Mouse (Mus musculus): ENCODE measurements around the gene Rhod.
A peak's percentile ranks its signal among the peaks of the same experiment; 100 is the strongest.
"Not testable (repeated sequence)": the region's sequence is repeated elsewhere in the genome, so short reads cannot be mapped to it uniquely, and the experiment has no call there.

Rhod gene

GRCm38 (mm10) chr19:4409062-4409461, 30.2 kb downstream of the Rhod start:
- DNase-seq (ENCODE audit: low spot score) = no peak

- DNase-seq (ENCODE audit: low spot score) = no peak
Observed at GRCm38 (mm10) chr19:4404840-4405239, 34.4 kb downstream of the Rhod start.

- DNase-seq (ENCODE audit: low spot score) = no peak
Observed at GRCm38 (mm10) chr19:4398959-4399358, 40.3 kb downstream of the Rhod start.

- no peak for DNase-seq (ENCODE audit: low spot score)
Observed at GRCm38 (mm10) chr19:4398630-4398948, 40.6 kb downstream of the Rhod start.

- DNase-seq (ENCODE audit: low spot score) = peak; percentile 48
Observed at GRCm38 (mm10) chr19:4397798-4398629, 41.2 kb downstream of the Rhod start, which contains the start of gene Kdm2a. TSS of gene Kdm2a (minus strand) at chr19:4398285.

- peak; percentile 99 for DNase-seq (ENCODE audit: low spot score)
Observed at GRCm38 (mm10) chr19:4396998-4397797, 42.0 kb downstream of the Rhod start.

- peak; percentile 37 for DNase-seq (ENCODE audit: low spot score)
Observed at GRCm38 (mm10) chr19:4396081-4396997, 42.9 kb downstream of the Rhod start.

- DNase-seq (ENCODE audit: low spot score) = no peak
Observed at GRCm38 (mm10) chr19:4387276-4387675, 52.0 kb downstream of the Rhod start.

- DNase-seq (ENCODE audit: low spot score) = no peak
Observed at GRCm38 (mm10) chr19:4385026-4385425, 54.2 kb downstream of the Rhod start.

GRCm38 (mm10) chr19:4384322-4384721, 54.9 kb downstream of the Rhod start:
- DNase-seq (ENCODE audit: low spot score) = peak; percentile 25

GRCm38 (mm10) chr19:4383306-4383705, 55.9 kb downstream of the Rhod start:
- no peak for DNase-seq (ENCODE audit: low spot score)

- not testable (repeated sequence) for DNase-seq (ENCODE audit: low spot score)
Observed at GRCm38 (mm10) chr19:4382303-4382702, 56.9 kb downstream of the Rhod start.

All from retina, embryonic 14.5 days (tissue).